Mouse (Mus musculus) CH12F3 (cell line): ENCODE measurements around the gene Ceacam20.
"Not testable (repeated sequence)": the region's sequence is repeated elsewhere in the genome, so short reads cannot be mapped to it uniquely, and the experiment has no call there.

Experiments
- in situ Hi-C: fragments of 300-500 bp; cut with MboI; formaldehyde crosslinking; loops from 2 replicates; pipeline ENCODE4 v1.14.3; 2020; ENCODE audit warnings: low sequenced_read_pairs

Ceacam20 gene

GRCm38 (mm10) chr7:19964985-19965579, at the start of gene Ceacam20:
Ceacam20 (plus strand) TSS chr7:19965412.
- in situ Hi-C loops, result no loop called here

DNA sequence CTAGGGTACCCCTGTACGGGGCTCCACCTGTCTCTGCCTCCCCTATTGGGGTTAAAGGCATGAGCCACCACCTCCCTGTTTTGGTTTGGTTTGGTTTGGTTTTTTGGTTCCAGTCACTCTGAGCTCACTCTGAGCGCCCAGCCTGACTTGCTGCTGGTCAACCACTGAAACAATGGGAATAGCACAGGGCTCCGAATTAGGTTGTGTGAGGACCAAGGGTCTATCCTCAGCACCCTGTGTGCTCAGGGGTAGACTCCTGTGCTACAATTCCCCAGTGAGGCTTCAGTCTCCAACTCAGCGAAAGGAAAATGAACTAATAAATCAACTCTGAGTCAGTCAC, 45.1 kb upstream of the Ceacam20 start:
- in situ Hi-C loops, result no loop called here

DNA sequence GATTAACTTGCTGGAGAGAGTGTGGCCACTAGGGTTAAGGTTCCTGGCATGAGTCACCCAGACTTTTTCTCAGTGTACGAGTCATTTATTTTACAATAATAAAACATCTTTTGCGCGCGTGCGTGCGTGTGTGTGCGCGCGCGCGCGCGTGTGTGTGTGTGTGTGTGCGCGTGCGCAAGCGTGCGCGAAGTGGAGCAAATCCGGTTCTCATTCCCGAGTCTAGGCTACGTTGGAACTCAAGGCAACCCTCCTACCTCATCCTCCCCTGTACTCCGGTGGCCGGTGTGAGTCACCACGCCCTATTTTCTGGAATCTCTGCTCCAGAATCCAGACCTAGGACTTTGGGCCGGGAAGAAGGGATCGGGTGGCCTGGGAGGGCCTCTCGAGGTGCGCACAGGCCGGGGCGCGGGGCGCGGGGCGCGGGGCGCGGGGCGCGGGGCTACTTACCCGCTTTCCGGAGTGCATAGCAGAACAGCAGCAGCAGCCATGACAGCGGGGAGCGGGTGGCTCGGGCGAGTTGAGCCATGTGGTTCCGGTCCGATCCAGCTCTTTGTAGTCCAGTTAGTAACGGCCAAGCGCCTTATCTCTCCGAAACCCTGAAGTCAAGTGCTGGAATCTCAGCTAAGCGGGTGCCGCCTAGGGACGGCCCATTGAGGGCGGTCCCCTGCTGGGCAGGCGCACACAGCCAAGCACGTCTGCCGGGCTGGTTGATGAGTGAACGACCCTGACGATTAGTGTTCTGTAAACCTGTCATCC, 44.5 kb upstream of the Ceacam20 start, which contains the start of gene Pvr:
TSS of gene Pvr (minus strand) at position 655 of the 756 bp plus-strand sequence.
- in situ Hi-C loops, result no loop called here

DNA sequence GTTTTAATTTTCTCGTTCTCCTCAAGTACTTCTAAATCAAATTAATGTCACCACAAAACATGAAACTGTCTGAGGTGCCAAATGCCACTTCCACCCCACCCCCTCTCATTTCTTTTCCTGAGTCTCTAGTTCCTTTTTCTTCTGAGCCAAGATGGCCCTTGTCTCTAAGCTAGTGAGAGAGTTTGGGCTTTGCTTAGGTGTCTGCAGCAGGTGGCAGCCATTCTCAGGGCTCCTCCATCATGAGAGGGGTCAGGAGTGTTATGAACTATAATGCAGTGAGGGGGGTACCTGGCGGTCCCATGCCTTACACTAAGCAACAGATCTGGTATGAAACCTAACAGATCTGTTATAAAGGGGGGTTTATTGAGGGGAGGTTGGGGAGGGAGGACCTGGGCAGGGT, 41.9 kb upstream of the Ceacam20 start:
- in situ Hi-C loops, result no loop called here

- in situ Hi-C loops, result no loop called here
Measured at GRCm38 (mm10) chr7:19923797-19924196, 41.4 kb upstream of the Ceacam20 start.

- in situ Hi-C loops, result no loop called here
Measured at GRCm38 (mm10) chr7:19925376-19925775, 39.8 kb upstream of the Ceacam20 start.

GRCm38 (mm10) chr7:19926849-19927480, 38.2 kb upstream of the Ceacam20 start:
- in situ Hi-C loops, result no loop called here

DNA sequence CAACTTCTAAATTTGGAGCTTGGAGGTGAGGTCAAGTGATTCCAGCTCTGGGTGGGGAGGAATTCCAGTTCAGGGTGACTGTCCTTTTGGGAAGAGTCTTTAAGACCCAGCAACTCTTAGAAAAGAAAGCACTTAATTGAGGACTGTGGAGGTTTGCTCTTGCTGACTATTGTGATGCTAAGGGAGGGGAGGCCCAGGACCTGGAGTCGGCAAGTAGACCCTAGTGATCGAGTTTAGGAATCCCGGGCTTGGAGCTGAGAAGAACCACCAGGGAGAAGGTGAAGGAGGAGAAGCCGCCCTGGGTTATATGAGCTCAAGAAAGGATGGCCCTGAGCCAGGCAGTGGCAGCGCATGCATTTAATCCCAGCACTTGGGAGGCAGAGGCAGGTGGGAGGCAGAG, 36.7 kb upstream of the Ceacam20 start:
- in situ Hi-C loops, result no loop called here

DNA sequence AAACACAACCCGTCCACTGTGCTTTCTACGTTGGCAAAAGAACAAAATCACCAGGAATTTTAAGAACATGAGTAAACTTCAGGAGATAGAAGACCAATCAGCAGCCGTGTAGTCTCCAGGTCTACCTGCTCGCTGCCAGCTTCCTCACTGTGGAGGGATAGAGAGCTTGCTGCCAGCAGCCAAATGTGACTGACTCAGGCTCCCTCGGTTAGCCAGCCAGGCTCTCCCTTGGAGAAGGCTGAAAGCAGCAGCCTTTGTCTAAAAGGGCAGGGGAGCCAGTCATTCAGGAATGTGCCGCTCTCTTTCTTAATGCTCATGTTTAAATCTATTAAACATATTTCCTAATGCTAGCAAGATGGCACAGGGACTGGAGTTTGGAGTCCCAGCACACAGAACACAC, 34.7 kb upstream of the Ceacam20 start:
- in situ Hi-C loops, result not testable (repeated sequence)

DNA sequence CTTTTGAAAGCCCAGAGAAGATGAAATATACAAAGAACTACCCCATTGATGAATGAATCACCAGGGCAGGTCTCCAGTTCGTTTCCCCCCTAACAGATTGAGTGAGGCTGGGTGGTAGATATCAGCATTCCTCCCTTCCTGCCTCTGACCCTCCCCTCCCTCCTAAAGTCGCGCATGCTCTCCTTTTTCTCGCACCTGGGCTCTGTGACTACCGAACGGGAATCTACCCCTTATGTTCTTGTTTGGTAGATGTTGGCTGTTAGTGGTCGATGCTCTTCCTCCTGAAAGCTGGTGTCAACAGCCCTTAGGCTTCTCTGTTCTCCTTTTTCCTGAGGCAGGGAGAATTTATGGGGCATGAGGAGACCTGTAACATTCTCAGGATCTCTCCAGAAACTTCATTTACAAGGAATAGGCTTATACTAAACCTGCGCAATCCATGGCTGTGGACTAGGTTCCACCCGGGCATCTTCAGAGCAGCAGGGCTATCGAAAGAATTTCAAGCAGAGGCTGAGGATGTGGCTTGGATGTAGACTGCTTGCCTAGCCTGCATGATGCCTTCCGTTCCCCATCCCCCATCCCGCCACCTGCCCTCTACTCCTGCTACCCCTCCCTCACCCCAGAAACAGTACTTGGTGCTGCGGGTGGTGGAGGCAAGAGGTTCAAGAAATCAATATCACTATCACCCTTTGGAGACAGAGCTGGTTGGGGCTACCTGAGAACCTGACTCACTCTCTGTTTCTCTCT, 32.9 kb upstream of the Ceacam20 start:
- in situ Hi-C loops, result no loop called here

DNA sequence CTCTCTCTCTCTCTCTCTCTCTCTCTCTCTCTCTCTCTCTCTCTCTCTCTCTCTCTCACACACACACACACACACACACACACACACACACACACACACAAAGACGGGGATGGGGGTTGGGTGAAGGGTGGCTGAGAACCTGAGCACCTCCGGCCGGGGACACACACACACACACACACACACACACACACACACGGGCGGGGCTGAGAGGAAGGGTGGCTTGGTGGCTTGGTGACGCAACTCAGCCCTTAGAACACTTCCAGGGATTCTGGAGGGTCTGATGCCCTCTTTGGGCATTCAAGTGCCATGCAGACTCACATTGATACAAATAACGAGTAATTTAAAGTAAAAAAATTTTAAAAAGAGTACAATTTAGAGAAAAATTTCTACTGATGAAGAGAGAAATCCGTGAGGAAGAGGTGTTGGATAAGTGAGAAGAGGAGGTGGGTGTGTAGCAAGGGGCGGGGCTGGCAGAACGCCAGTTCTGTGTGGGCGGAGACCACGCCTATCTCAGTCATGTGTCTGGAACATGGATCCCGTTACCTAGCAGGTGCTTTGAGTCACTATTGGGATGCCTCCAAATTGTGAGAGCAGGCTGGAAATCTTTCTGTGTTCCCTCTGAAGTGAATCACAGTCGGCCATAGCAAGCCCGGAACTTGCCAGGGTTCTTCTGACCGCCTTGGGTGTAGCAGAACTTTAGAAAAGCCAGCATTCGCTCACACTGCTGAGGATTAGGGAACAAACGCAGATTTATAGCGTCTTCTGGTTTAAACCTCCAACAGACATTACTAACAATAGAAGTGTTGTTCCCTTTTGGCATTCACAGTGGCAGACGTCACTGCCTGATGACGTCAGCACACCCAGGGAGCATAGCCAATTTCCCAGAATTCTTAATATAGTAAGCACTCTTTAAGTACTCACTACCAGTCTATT, 32.1 kb upstream of the Ceacam20 start:
- in situ Hi-C loops, result no loop called here

DNA sequence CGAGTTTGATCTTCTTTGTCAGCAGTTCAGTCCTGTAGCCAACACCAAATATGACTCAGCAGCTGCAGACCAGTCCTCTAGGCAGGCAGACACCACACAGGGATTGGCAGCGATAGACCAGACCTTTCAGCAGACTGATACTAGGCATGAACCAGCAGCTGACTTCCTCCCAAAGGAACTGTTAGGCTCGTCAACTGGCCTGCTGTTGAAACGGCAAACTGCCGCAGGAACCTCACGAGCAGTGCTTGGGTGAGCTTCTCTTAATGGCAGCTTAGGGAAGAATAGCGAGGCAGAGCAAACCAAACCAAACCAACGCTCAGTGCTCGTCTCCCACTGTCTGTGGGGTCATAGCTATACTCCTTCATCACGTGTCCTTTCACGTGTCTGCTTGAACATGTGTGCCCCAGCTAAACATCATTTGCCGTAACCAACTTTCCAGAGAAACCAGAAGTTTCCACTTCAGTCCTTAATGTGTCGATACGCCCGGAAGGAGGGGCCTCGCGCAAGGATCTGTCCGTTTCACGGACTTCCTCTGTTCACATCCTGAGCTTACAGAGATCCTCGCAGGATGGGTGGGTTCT, 30.0 kb upstream of the Ceacam20 start:
- in situ Hi-C loops, result no loop called here

GRCm38 (mm10) chr7:19935961-19936360, 29.3 kb upstream of the Ceacam20 start:
- in situ Hi-C loops, result no loop called here

GRCm38 (mm10) chr7:19937229-19937821, 27.9 kb upstream of the Ceacam20 start:
- in situ Hi-C loops, result no loop called here

GRCm38 (mm10) chr7:19939555-19940235, 25.5 kb upstream of the Ceacam20 start:
- in situ Hi-C loops, result no loop called here

GRCm38 (mm10) chr7:19940256-19940655, 25.0 kb upstream of the Ceacam20 start:
- in situ Hi-C loops, result no loop called here

GRCm38 (mm10) chr7:19944709-19945108, 20.5 kb upstream of the Ceacam20 start:
- in situ Hi-C loops, result no loop called here

- in situ Hi-C loops, result no loop called here
Measured at GRCm38 (mm10) chr7:19945201-19945600, 20.0 kb upstream of the Ceacam20 start.
